Mouse (Mus musculus): Measurements from ENCODE around the gene Gm3468.
"Not testable (repeated sequence)": the region's sequence is repeated elsewhere in the genome, so short reads cannot be mapped to it uniquely, and the experiment has no call there.

Gene Gm3468

DNA sequence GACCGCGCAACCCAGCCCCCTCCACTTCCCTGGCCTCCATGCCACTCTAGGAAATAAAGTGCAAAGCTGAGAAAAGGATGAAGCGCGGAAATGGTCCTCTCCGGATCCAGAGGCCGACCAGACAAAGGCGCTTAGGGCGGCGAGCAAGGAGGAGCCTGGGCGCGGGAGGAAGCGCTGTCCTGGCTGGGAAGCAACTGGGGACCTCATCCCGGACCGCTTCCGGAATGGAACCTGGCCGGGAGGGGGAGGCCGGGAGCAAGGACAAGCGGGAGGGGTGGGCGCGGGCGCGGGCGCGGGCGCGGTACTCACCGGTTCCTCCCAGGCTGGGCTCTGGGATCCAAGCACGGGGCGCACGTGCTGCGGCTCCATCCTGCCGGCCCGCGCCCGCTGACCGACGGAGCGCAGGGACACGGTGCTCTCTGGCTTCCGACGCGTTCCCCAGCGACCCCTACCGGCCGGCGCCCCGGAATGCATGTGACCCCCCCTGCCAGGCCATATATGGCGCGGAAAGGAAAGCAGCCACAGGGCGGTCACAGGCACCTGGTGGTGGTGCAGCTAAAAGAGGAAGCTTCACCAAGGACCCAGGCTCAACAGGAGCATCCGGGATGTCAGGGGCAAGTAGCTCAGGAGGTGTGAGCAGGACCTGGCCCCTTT is at the start of gene Gm3468:
Gene Gm3468, minus strand, starts transcription at position 394 of the 654 bp plus-strand sequence.
- H3K27me3 ChIP-seq (ENCODE audit: insufficient read depth, low read length); H3K4me1 ChIP-seq (replicated peaks; ENCODE audit: low read depth, low read length): not testable (repeated sequence)

DNA sequence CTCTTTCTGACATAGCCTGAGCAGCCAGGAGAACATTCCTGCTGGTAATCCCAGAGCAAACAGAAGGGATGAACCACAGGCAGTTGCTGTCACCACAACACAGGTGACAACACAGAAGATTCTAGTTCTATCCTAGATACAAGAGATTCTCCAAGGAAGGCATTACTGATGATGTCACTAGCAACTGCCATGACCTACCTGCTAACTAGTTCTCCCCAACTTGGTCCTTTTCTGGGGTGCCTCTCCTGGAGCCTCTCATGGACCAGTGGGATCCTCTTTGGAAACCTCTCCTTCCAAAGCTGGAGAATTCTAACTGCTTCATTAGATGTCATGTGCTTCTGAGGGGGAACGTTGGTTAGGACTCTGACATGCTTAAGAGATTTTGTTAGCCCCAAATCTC is 17.2 kb upstream of the Gm3468 start, which contains the start of gene Gm3476:
Gene Gm3476, minus strand, starts transcription at position 101 of the 400 bp plus-strand sequence.
- not testable (repeated sequence) for H3K9me3 ChIP-seq (ENCODE audit: low read length); H3K36me3 ChIP-seq (ENCODE audit: insufficient read depth, low read length); H3K4me1 ChIP-seq (replicated peaks; ENCODE audit: low read depth, low read length); H3K4me3 ChIP-seq (replicated peaks; ENCODE audit: low read length); H3K27me3 ChIP-seq (ENCODE audit: insufficient read depth, low read length)

More for the DNA sequence above, at the start of gene Gm3468:
- H3K9me3 ChIP-seq (ENCODE audit: low read length); H3K4me3 ChIP-seq (replicated peaks; ENCODE audit: low read length); H3K36me3 ChIP-seq (ENCODE audit: insufficient read depth, low read length): not testable (repeated sequence)

DNA sequence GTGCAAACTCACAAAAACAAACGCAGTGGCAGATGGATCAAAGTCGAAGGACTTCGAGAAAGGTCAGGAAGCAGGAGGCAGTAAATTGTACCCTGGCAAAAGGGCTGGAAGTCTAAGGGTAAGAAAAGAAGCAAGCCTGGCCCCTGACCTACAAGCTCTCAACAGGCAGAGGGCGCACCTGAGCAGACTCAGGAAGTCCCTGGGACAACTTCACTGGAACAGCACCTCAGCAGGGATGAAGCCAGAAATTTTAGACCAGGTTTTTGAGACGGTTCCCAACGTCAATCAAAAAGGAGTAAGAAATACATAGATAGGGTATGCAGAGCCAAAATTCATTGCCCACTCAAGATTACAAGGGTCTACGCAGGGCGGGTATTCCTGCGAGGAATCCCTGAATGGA is 965 bp downstream of the Gm3468 start:
- not testable (repeated sequence) for H3K4me1 ChIP-seq (replicated peaks; ENCODE audit: low read depth, low read length); H3K36me3 ChIP-seq (ENCODE audit: insufficient read depth, low read length); H3K27me3 ChIP-seq (ENCODE audit: insufficient read depth, low read length); H3K9me3 ChIP-seq (ENCODE audit: low read length); H3K4me3 ChIP-seq (replicated peaks; ENCODE audit: low read length)

DNA sequence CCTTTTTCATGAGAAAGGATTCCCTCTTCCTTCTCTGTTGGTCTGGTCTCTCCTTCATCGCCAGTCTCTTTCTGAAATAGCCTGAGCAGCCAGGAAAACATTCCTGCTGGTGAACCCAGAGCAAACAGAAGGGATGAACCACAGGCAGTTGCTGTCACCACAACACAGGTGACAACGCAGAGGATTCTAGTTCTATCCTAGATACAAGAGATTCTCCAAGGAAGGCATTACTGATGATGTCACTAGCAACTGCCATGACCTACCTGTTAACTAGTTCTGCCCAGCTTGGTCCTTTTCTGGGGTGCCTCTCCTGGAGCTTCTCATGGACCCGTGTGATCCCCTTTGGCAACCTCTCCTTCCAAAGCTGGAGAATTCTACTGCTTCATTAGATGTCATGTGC is 14.6 kb downstream of the Gm3468 start, which contains the start of gene Gm8206:
Gene Gm8206, minus strand, starts transcription at position 101 of the 400 bp plus-strand sequence.
- not testable (repeated sequence) for H3K36me3 ChIP-seq (ENCODE audit: insufficient read depth, low read length); H3K4me1 ChIP-seq (replicated peaks; ENCODE audit: low read depth, low read length); H3K4me3 ChIP-seq (replicated peaks; ENCODE audit: low read length); H3K9me3 ChIP-seq (ENCODE audit: low read length); H3K27me3 ChIP-seq (ENCODE audit: insufficient read depth, low read length)

DNA sequence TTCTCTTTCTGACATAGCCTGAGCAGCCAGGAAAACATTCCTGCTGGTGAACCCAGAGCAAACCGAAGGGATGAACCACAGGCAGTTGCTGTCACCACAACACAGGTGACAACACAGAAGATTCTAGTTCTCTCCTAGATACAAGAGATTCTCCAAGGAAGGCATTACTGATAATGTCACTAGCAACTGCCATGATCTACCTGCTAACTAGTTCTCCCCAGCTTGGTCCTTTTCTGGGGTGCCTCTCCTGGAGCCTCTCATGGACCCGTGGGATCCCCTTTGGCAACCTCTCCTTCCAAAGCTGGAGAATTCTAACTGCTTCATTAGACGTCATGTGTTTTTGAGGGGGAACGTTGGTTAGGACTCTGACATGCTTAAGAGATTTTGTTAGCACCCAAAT is 50.3 kb downstream of the Gm3468 start, which contains the start of gene Gm6337:
Gene Gm6337, minus strand, starts transcription at position 101 of the 400 bp plus-strand sequence.
- H3K4me1 ChIP-seq (replicated peaks; ENCODE audit: low read depth, low read length); H3K36me3 ChIP-seq (ENCODE audit: insufficient read depth, low read length); H3K27me3 ChIP-seq (ENCODE audit: insufficient read depth, low read length); H3K9me3 ChIP-seq (ENCODE audit: low read length); H3K4me3 ChIP-seq (replicated peaks; ENCODE audit: low read length): not testable (repeated sequence)
